Comparison of ENCODE assay signal across 8 mouse cellular contexts in genomic region chr17:70780726-70781689, GRCm38 (mm10).
A peak's percentile ranks its signal among the peaks of the same experiment; 100 is the strongest.
DNase-seq lines count a peak whose midpoint lies in the region; ATAC-seq and TF ChIP-seq lines count a peak whose summit lies in the region.

No protein-coding gene starts in this region.

- H3K36me3 ChIP-seq in embryonic facial prominence, embryonic 14.5 days (ENCODE audit: control insufficient read depth, insufficient read depth, low read length): no peaks in the 10 kb centered on the region
- H3K36me3 ChIP-seq in neural tube, embryonic 11.5 days (ENCODE audit: control insufficient read depth, insufficient read depth, low read length): no peaks in the 10 kb centered on the region

- H3K27me3 ChIP-seq in embryonic facial prominence, embryonic 14.5 days (replicated peaks; ENCODE audit: control insufficient read depth, insufficient read depth, low read length): no peaks in the 10 kb centered on the region
- no peaks in the 10 kb centered on the region for H3K27me3 ChIP-seq in neural tube, embryonic 11.5 days (ENCODE audit: control insufficient read depth, insufficient read depth, low read length)

- H3K27ac ChIP-seq in gastrocnemius, adult 2 months: peak overlapping the region; percentile 28; the same call in 1 of the 2 replicates
- H3K27ac ChIP-seq in embryonic facial prominence, embryonic 14.5 days (replicated peaks; ENCODE audit: low read depth, low read length): peak overlapping the region; percentile 63
- 0 out of 2 replicates have a peak overlapping the region, but pooled peaks have one; percentile 14 for H3K27ac ChIP-seq in neural tube, embryonic 11.5 days (ENCODE audit: low read depth, low read length)

- DNase-seq in gastrocnemius, adult 2 months: no peak
- no peak for DNase-seq in gastrocnemius, adult 8-10 months (ENCODE audit: low spot score in 2 of 2)
- peak; percentile 81 for DNase-seq in embryonic facial prominence, embryonic 14.5 days (ENCODE audit: low spot score)
- peak; percentile 43 for DNase-seq in kidney, adult 9 months
- peak; percentile 27 for DNase-seq in neural tube, embryonic 11.5 days (ENCODE audit: low spot score)
- DNase-seq in thymus, postnatal 0 days (ENCODE audit: low spot score): no peak
- DNase-seq in cerebellum, adult 9-10 months: no peak
- DNase-seq in gastrocnemius, postnatal 14 days: no peak

- peak overlapping the region; percentile 4; the same call in 1 of the 2 replicates for H3K4me2 ChIP-seq in embryonic facial prominence, embryonic 14.5 days (ENCODE audit: low read depth, low read length)
- H3K4me2 ChIP-seq in neural tube, embryonic 11.5 days (ENCODE audit: low read depth): no peak overlapping the region

- H3K4me1 ChIP-seq in embryonic facial prominence, embryonic 14.5 days (ENCODE audit: control insufficient read depth, insufficient read depth, low read length): peaks cover 11% of the 10 kb centered on the region
- H3K4me1 ChIP-seq in neural tube, embryonic 11.5 days (ENCODE audit: control insufficient read depth, insufficient read depth, low read length): peaks cover 8% of the 10 kb centered on the region; the same call in 1 of the 2 replicates

- WGBS in embryonic facial prominence, embryonic 14.5 days: 32% methylated on average over 17 of the region's 18 CpGs
- WGBS in neural tube, embryonic 11.5 days: 37% methylated on average over 18 of the region's 18 CpGs

- no peak overlapping the region for H3K4me3 ChIP-seq in gastrocnemius, adult 2 months
- no peak overlapping the region for H3K4me3 ChIP-seq in embryonic facial prominence, embryonic 14.5 days (ENCODE audit: low read depth, low read length)
- H3K4me3 ChIP-seq in neural tube, embryonic 11.5 days (ENCODE audit: low read depth, low read length): no peak overlapping the region

- peak overlapping the region; percentile 34; the same call in 1 of the 2 replicates for H3K9ac ChIP-seq in embryonic facial prominence, embryonic 14.5 days (ENCODE audit: low read depth, low read length)
- peak overlapping the region; percentile 14; the same call in 1 of the 2 replicates for H3K9ac ChIP-seq in neural tube, embryonic 11.5 days (ENCODE audit: low read length)

- peak; percentile 90 for ATAC-seq in embryonic facial prominence, embryonic 14.5 days (ENCODE audit: low read depth)
- peak; percentile 55 for ATAC-seq in neural tube, embryonic 11.5 days (ENCODE audit: insufficient read depth, low FRiP score, low TSS enrichment)

- TF ChIP-seq CTCF in gastrocnemius, adult 2 months (IDR thresholded peaks at IDR 0.05): no peak

- intact Hi-C loops in gastrocnemius, adult 2 months (cut with DNase I): no loop called here
- intact Hi-C loops in gastrocnemius, postnatal 14 days (cut with DNase I; ENCODE audit: low total_unique reads): no loop called here

- H3K9me3 ChIP-seq in embryonic facial prominence, embryonic 14.5 days (ENCODE audit: control insufficient read depth, low read length): no peaks in the 10 kb centered on the region
- H3K9me3 ChIP-seq in neural tube, embryonic 11.5 days (ENCODE audit: control insufficient read depth, low read length): no peaks in the 10 kb centered on the region

Comparison
In these comparisons a context has a peak if more than half of its experiments do, and no peak if none do; other contexts are left out.
1. DNase-seq: peak in embryonic facial prominence, embryonic 14.5 days (single experiment), kidney, adult 9 months (single experiment) and neural tube, embryonic 11.5 days (single experiment); none in gastrocnemius, adult 2 months (single experiment), gastrocnemius, adult 8-10 months (0 of 2), thymus, postnatal 0 days (single experiment), cerebellum, adult 9-10 months (single experiment) and gastrocnemius, postnatal 14 days (single experiment).
2. Peak in every context shown above with its lines, with median percentiles within 50 percentile points of each other: H3K27ac ChIP-seq.